Mouse (Mus musculus): ENCODE measurements around the gene Six5.

The Six5 gene

DNA sequence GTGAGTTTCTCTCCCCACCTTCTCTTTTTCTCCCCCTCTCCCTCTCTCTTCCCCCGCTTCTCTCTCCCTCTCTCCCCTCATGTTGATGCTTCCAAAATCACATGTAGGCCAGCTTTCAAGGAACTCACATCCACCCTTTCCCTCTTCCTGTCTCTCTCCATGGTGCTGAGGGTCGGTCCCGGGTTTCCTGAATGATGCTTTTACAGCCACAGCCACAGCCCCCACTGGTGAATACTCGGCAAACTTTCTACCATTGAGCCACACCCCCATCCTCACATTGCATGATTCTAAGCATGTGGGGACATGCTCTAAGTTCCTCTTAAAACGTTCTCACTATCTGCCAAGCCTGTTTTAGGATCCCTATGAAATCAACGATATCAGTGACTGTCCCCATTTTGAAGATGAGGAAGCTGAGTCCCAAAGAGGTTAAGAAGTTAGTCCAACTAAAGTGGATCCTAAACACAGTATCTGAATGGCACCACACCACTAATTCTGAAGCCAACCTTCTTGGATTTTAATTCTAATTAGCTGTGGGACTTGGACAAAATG, 53.2 kb downstream of the Six5 start:
- no peak for DNase-seq (ENCODE audit: low spot score in 2 of 2)
